Mouse (Mus musculus): Measurements from ENCODE around the gene Hectd2.

Gene Hectd2

DNA sequence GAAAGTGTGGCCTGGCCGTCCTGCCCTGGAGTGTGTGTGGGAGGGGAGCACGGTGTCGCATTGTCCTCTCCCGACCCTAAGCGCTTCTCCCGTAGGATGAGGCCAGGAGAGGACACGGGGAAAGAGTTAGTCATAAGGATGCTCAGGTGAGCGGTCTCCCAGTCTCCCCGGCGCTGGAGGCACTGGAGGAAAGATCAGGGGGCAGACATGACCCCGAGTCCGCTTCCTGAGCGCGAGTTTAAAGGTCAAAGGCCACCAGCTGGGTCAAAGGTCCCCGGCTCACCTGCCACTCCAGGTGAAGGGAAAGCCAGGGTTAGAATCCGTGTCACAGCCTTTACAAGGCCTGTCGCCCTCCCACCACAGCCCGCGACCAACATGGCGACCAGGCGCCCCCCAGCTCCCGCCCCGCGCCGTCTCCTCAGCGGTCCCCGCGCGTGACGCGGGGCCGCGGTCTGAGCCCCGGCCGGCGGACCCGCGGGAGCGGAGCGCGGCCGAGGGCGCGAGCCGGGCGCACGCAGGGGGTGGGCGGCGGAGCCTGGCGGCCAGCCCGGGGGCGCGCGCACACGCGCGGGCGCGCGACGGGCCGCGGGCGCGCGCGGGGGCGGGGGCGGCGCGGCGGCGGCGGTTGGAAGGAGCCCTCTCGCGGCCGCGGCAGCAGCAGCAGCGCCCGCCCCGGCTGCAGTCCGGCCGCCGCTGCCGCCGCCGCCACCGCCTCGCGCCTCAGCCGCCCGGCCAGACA, at the start of gene Hectd2:
TSS of gene Hectd2 (plus strand) at position 594 of the 739 bp plus-strand sequence.
- peak; percentile 47 to 54 for DNase-seq (ENCODE audit: low spot score in 2 of 2)

DNA sequence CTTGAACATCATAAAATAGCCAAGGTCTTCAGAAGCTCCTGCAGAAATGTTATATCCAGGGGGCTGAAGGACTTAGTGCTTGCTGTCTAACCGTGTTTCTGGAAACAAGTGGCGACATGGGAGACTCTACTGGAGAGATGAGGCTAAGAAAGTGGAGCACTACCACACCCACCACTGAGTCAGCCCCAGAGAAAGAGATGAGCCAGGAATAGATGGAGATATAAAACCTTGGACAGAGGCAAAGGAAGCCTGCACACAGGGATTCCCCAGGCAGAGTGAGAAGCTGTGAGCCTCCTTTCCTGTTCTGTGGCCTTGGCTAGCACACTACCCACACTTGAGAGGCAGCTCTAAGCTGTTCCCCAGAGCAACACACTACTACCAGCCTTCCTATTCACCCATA, 49.7 kb upstream of the Hectd2 start:
- DNase-seq (ENCODE audit: low spot score in 2 of 2), result no peak

DNA sequence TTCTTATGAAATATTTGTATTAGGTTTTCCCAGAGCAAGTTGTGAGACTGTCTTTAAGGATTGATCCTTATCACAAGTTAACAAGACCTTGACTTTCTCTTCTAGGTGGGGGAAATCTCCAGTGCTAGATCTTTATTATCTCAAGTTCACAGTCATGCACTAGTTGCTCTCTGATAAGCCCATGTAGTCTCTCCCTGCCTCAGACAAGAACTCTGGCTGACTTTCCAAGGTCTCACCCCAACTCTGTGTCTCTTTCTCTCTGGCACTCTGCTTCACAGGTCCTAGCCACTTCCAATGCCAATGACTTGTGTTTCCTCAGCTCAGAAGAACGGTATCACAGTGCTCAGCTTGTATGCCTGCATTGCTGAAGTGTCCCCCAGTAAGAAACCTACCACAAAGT, 43.1 kb upstream of the Hectd2 start:
- DNase-seq (ENCODE audit: low spot score in 2 of 2), result no peak

DNA sequence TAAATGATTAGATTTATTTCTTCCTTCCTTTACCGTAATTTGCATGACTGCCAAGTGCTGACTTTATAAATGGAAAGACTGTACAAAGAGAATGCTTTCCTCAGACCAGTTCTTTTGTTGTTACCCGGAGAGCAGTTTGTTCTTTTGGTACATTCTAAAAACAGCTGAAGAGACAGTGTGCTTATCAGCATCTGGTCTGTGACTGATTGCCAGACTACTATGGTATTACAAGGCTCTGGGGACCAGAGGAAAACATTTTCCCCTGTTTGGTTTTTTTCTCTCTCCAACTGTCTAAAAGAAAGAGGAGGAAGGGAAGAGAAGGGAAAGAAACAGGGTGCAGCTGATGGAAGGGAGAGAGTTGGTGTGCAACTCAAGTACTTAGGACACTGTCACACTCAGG, 36.0 kb upstream of the Hectd2 start:
- DNase-seq (ENCODE audit: low spot score in 2 of 2), result no peak

DNA sequence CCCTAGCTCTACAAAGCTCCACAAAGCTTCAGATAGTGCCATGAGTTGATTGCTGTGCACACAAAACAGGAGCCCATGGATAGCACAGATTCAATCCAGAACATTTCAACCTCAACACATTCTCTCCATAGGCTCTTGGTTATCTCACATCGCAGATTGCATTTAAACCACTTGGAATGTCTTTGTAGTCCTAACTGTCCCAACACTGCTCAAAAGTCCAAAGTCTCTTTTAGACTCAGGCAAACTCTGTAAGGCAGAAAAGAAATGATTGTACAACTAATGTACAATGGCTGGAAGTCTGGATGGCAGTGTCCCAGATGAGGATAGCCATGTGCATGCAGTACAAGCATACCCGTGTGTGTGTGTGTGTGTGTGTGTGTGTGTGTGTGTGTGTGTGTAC, 32.9 kb upstream of the Hectd2 start:
- no peak for DNase-seq (ENCODE audit: low spot score in 2 of 2)

DNA sequence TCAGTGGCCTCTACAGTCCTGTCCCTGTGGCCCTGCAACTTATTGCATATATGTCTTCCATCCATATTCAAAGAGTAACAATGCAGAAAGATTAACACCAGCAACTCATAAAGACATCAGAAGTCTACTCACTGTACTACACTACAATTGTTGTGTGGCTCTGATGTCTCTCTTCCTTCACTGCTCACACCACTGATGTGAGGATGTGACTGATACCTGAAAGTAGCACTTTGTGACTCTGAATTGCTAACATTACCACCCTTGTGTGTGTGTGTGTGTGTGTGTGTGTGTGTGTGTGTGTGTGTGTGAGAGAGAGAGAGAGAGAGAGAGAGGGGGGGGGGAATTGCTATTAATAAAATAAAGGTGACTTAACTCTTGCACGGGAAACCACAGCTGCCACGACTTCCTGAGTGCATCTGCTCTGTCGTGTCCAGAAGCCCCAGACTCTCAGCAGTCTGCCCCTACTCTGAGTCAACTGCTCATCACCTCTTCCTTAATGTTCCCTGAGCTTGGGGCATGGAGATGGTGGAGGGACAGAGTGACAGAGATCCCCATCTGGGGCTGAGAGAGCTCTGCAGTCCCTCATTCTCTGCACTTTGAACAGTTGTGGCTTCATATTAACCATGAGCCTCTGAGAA, 31.8 kb upstream of the Hectd2 start:
- no peak for DNase-seq (ENCODE audit: low spot score in 2 of 2)

DNA sequence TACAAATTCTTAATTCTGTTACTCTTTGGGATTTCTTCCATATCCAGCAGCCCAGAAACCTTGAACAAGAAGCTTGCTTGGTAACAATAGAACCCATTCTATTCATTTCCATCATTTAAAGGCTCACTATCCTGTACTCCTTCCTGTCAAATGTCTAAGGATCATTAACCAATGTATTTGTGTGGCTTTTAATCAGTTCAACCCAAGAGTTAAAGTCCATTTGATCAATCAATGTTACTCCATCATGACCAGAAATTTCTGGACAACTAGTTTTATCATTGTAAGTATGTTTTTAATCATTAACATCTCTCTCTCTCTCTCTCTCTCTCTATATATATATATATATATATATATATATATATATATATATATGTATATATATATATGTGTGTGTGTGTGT, 29.4 kb upstream of the Hectd2 start:
- DNase-seq (ENCODE audit: low spot score in 2 of 2), result no peak

DNA sequence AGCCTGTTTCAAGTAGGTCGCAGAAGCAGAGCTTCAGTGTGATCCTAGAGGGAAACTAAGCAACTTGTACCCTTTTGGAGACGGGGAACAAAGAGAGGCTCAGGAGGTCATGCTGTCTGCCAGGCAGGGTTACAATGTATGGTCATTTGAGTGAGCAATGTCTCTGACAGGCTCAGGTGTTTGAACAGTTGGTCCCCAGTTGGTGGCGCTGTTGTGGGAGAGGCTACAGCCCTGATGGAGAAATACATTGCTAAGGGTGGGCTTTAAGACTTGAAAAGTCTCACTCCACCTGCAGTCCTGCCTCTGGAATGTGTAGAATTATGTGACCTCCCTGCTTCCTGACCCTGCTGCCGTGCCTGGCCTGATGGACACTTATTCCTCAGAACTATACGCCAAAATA, 21.4 kb upstream of the Hectd2 start:
- DNase-seq (ENCODE audit: low spot score in 2 of 2), result no peak

DNA sequence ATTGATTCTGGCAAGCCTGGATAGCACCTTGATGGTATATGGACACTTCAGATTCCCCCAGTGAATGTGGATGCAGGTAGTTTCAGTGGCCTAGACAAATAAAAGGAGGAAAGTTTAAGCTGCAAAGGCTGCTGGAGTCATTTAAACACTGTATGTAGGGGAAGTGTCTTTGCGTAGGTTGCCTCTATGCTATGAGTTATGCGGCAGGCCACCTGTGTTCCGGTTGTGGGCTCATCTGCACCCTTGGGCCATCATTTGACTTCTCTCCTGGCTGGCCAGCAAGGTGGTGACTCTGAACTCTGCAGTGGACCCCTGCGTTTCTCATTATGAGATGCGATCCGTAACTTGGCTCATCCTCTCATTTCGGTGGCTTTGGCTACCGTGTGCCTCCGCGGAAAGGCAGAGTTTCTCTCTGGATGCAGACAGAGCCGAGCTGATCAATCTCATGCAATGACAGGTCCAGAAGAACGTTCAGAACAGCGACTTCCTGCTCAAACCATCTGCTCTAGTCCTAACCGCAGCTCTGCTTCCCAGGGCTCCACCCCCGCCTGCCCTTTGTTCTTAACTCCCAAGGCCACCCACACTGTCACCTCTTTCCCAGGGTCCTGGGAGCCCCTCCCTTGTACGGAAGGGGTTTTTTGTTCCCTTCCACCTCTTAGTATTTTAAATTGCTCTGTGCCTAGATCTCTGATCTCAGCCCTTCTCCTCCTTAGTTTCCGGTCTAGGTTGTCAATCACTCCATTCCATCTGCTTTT, 20.3 kb upstream of the Hectd2 start:
- DNase-seq (ENCODE audit: low spot score in 2 of 2), result peak in 1 of 2 experiments; percentile 14

DNA sequence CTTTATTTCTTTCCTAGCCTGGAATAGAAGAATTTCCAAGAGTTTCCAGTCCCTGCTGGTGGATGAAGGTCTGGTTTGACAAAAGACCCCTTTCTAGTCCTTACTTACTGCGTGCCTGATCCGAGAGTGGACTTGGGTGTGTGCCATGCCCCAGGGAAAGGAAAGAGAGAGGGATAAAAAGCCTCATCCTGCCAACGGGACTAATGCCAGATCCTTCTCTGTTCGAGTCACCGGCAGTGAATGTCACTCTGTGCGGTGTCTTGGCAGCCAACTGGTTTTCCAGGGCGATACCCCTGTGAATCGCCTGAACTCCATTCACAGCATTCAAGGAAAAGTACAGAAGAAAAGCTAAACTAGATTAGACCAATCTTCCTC, 19.7 kb upstream of the Hectd2 start:
- peak in 1 of 2 experiments; percentile 17 for DNase-seq (ENCODE audit: low spot score in 2 of 2)

DNA sequence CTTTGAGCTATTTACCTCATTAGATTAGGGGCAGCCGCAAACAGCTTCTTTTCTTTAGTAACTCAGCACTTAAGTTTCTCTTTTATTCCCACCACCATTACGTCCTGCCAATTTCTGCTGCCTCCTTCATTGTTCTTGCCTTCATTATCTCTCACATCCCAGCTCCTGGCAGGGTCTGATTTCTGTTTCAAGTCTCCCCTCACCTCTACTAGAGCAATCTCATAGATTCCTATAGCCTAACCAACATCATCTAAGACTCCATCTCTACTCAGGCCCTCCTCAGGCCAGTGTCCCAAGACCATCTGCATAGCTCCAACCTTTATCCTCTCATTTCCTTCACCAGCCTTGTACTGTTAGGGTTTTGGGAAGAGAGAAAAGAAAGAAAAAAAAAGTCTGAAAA, 19.3 kb upstream of the Hectd2 start:
- no peak for DNase-seq (ENCODE audit: low spot score in 2 of 2)

DNA sequence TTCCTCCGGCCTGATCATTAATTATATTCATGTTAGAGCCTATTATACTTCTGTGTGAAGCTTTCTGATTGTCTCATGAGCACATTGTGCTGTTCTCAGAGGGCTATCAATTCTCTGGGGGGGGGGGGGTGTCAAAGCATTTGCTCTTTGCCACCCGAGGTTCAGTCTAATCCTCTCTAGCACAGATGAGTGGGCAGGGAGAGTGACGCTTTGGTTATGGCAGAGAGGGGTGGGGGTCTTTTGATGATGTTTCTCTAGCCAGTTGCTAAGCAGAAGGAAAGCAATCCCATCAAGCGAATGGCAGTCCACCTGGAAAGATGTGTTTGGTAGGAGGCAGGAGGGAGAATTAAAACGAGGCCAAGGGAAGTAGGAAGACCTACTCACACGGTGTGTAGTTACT, 18.6 kb upstream of the Hectd2 start:
- DNase-seq (ENCODE audit: low spot score in 2 of 2), result no peak

DNA sequence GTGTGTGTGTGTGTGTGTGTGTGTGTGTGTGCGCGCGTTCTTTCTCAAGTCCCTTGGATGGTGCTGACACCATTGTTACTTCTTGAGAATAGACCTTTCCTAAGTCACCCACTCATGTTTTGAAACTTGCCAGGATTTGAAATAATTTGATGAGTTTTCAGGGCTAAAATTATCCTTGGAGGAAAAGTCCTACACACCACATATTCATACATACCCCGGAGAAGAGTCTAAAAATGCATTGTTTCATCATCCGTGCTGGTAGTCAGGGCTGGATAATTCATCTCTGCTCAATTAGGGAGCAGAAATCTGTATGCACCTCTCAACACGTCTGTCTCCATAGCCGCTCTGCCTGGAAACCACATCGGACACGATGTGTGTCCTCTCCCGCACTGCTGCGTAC, 17.5 kb upstream of the Hectd2 start:
- no peak for DNase-seq (ENCODE audit: low spot score in 2 of 2)

DNA sequence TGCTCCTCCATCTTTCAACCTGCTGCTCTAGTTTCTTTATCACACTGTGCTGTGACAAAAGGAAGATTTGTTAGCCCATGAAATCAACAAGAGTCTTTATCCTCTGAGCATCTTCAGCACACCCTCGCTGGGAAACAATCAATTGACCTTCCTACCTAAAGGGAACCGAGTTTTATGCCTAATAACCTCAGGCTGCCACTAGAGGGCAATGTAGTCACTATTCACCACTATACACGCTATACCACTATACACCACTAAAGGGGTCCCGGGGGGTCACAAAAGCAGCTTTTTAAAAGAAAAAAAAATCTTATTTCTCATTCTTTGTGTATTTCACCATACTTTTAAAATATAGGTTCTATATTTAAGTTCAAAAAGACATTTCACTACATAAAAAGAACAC, 15.9 kb upstream of the Hectd2 start:
- peak in 1 of 2 experiments; percentile 22 for DNase-seq (ENCODE audit: low spot score in 2 of 2)

DNA sequence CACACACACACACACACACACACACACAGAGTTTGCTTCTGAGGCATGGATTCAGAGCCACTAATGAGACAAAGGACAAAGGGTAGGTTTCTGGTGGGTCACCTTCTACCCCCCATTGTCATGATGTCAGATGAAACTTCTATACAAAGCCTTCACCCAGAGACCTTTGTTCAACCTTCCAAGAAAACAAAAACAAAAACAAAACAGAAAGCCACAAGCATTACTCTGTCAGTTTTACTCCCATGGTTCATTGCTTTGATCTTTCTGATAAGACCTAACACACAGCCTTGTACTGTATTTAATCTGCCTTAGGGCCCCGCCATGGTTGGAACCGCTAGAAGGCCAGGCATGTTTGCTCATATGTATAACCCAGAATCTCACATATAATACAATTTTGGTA, 15.1 kb upstream of the Hectd2 start:
- DNase-seq (ENCODE audit: low spot score in 2 of 2), result no peak

DNA sequence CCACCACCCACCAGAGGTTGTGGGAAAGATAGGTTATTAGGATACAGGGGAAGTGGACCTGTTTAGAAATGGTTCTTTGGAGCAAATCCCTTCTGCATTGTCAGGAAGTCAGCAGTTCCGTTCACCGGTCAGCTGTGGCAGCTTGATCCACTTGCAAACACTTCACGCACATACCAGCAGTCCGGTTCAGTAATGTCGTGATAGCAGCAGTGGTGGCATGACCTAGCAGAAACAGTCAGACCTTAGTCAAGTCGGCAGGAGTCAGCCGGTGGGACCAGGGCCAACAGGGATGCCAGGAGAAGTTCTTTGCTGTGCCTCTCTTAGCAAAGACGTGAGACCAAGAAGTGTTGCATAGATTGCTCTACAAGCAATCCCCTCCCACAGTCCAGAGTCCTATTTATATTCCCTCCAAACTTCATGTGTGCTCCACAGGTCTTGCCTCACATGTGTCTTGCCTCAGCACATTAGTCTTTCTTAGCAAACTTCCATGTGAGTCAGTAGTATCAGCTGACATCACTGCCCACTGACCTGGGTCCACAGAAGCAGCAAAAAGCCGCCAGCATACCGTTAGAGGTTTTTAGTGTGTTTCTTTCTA, 14.3 kb upstream of the Hectd2 start:
- DNase-seq (ENCODE audit: low spot score in 2 of 2), result no peak

DNA sequence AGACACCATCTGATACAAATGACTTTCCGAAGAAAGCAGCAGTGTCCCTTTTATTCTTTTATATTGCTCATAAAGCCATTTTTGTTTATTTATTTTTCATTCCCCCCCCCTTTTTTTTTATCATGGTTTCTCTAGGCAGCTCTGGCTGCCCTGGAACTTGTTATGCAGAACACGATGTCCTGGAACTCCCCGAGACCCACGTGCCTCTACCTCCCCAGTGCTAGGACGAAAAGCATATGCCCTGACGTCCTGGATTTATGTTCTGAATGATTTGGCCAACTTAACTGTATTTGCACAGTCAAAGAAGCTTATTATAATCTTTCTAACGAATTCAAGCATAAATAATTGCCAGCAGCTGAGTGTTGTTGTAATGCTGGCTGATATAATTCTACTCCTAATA, 13.7 kb upstream of the Hectd2 start:
- no peak for DNase-seq (ENCODE audit: low spot score in 2 of 2)

DNA sequence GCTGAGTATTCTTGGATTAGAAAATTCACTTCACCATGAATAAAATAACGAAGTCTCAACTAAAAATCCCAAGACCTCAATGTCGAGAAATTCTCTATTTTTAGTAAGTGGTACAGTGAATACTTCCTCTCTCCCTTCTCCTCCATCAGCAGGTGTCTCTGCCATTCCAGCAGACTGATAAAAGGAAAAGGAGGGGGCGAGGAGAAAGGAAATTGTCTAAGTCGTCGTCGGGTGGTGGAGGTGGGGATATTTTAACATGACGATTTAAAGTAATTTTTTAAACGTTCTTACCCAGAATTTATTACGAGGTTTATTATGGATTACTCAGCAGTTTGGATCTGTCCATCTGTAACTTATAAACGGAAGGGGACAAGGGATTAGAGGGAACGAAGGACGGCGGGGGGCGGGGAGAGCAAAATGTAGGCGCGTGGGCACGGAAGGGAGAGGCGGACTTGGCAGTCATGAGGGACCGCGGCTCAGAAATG, 836 bp upstream of the Hectd2 start:
- DNase-seq (ENCODE audit: low spot score in 2 of 2), result no peak

DNA sequence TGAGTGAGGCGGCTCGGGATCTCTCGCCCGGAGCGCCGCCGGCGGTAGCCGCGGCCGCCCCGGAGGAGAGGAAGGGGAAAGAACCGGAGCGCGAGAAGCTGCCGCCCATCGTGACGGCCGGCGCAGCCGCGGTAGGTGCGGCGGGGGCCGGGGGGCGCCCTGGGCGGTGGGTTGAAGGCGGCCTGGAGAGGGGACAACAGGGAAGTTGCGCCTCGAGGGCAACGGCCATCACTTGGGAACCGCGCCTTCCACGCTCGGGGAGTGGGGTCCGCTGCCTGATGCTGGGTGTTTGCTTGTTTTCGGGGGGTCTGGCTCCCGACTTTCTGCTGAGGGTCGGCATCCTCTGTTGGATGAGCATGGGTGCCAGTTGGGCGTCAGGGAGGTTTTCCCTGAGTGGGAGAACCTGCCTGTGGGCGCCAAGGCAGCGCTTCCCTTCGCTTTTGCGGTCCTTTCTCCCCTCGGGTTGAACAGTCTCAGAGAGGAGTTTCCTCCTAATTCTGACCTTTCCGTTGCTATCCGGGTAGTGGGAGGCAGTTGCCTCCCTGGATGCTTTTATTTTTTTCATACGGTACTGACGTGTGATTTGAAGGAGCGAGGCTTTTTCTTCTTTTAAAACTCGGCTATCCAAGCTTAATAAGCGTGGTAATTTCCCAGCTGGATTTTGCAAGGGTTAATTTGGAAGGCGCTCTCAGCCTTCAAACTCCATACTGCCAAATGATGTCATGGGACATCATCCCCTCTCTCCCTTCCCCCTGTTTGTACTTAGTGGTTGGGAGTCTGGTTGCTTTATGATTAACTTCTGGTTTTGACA, 551 bp downstream of the Hectd2 start:
- peak in 1 of 2 experiments; percentile 29 for DNase-seq (ENCODE audit: low spot score in 2 of 2)

DNA sequence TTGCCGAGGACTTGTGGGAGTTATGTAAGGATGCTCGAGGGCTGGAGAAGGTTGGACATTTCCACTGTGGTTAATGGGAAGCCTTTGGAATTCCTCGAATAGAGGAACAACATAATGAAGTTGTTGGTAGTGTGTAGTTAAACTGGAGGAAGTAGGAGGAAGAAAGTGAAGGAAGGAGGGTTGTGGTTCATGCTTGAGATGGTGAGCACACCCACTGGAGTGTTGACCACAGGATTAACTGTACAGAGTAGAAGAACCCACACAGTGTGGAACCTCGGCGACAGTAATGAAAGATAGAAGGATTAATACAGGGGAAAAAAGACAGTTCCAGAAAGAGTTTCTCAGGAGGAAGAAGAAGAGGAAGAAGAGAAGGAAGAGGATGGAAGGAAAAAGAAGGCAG, 4.9 kb downstream of the Hectd2 start:
- DNase-seq (ENCODE audit: low spot score in 2 of 2), result no peak

DNA sequence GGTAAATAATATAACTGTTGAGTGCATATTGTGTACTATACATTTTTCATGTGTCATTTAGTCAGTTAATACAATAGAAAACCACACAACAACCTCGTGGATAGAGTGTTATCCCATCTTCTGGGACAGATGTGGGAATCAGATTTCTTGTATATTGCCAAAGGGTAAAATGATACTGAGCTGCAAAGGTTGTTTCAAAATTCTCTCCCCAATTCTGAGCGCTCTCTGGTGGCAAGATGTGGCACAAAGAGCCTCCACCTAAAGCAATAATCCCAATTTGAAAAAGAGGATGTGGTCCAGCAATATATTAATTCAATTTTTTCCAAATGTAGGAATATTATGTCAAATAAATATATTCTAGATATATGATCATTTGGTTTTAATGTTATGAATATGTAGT, 5.7 kb downstream of the Hectd2 start:
- no peak for DNase-seq (ENCODE audit: low spot score in 2 of 2)

DNA sequence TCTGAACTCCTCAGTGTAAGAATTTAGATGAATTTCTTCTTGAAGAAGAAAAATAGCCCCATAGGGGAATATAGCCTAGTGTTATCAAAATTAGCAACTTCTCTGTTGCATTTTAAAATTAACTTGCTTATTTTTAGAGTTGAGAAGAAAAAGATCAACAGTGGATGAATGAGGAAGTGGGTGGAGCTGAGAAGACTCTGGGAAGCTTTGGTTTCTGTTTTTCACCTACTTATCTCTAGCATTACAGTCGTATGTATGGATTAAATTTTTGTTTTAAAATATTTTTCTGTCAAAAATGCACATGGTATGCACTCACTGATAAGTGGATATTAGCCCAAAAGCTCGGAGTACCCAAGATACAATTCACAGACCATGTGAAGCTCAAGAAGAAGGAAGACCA, 6.7 kb downstream of the Hectd2 start:
- DNase-seq (ENCODE audit: low spot score in 2 of 2), result no peak

All from frontal cortex, postnatal 25 days (tissue).